Mouse (Mus musculus): ENCODE data around the gene Faah. TPM values are rescaled to one million over a fixed set of nuclear protein-coding genes. Genes with fewer than 3 reads are reported as not detected.
A peak's percentile ranks its signal among the peaks of the same experiment; 100 is the strongest.

The Faah gene
- polyA plus RNA-seq, 1 experiment = not detected

DNA sequence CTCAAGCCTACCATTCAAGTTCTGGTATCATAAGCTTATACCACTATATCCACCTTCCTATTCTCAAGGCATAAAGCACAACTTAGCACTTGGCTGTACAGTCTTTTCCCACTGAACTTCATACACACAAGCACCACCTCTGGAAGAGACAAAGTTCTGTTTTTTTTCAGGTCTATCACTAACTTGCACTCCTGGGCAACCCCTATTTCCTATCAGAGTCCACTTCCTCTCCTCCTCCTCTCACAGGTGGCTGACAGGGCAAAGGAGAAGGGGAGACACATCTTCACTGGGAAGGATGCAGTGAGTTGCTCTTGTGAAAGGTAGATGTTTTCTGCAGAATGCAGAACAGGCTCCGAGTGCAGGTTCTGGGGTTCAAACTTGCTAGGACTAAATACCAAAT, 30.0 kb upstream of the Faah start:
- H3K4me3 ChIP-seq (ENCODE audit: insufficient read depth, low read length) = no peak overlapping the region
- H3K4me1 ChIP-seq (ENCODE audit: control insufficient read depth, insufficient read depth, low read length) = no peaks in the 10 kb centered on the region; the same call in 1 of the 2 replicates
- no peak overlapping the region for H3K27ac ChIP-seq (ENCODE audit: insufficient read depth, low read length)
- no peak for TF ChIP-seq CTCF (IDR thresholded peaks at IDR 0.05; ENCODE audit: borderline replicate concordance, insufficient read depth, low read length)
- no peak for TF ChIP-seq POLR2A (IDR thresholded peaks at IDR 0.05; ENCODE audit: low read depth, low read length)

DNA sequence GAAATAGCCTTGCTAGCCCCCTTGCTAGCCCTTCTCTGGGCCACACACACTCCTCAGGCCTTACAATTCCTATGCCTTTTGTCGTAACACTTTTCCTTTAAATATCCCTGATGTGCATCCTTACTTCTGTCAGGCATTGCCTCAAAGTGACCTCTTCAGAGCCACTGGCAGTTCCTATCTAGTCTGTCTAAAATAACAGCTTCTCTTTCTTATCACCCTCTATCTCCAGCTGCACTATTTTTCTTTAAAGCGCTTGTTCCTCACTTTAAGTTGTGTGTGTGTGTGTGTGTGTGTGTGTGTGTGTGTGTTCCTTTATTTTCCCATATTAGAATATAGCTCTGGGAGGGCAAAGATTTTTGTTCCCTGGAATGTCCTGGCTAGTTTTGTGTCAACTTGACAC, 28.9 kb upstream of the Faah start:
- H3K27ac ChIP-seq (ENCODE audit: insufficient read depth, low read length) = no peak overlapping the region
- TF ChIP-seq POLR2A (IDR thresholded peaks at IDR 0.05; ENCODE audit: low read depth, low read length) (no peak), CTCF (IDR thresholded peaks at IDR 0.05; ENCODE audit: borderline replicate concordance, insufficient read depth, low read length) (no peak)
- H3K4me1 ChIP-seq (ENCODE audit: control insufficient read depth, insufficient read depth, low read length) = no peaks in the 10 kb centered on the region
- H3K4me3 ChIP-seq (ENCODE audit: insufficient read depth, low read length) = no peak overlapping the region

DNA sequence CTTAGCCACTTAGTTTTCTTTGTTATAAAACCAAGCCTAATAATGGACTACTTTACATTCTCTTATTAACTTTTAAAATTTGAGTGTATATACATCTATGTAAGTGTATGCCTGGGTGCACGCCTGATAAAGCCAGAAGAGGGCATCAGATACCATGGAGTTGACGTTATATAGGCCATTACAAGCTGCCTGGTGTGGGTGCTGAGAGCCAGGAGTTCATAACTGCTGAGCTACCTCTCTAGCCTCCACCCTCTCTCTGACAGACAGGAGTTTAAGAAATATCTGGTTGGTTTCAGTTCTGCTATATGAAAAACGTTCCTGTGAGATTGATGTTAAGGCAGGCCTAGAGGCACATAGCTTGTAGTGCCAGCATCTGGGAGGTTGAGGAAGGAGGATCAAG, 24.5 kb upstream of the Faah start:
- Histone ChIP-seq H3K4me3 (ENCODE audit: insufficient read depth, low read length) (no peak overlapping the region), H3K27ac (ENCODE audit: insufficient read depth, low read length) (no peak overlapping the region), H3K4me1 (ENCODE audit: control insufficient read depth, insufficient read depth, low read length) (no peaks in the 10 kb centered on the region)
- TF ChIP-seq POLR2A (IDR thresholded peaks at IDR 0.05; ENCODE audit: low read depth, low read length) (no peak), CTCF (IDR thresholded peaks at IDR 0.05; ENCODE audit: borderline replicate concordance, insufficient read depth, low read length) (no peak)

DNA sequence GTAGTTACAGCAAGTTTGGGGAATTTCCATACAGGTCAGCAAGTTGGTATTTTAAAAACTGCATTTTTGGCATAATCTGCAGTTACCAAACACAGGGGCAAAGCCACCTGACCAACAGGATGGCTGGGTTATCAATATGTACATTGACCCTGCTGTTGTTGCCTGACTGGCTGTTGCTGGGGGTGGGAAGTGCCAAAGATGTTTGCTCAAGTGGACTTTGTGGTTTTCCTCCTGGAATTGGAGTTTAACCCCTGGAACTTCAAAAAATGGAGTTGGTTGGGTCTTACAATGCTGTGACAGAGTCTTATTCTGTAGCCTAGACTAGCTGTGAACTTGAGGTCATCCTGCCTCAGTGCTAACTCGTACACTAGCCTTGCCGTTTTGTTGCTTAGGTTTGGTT, 22.7 kb upstream of the Faah start:
- TF ChIP-seq CTCF (IDR thresholded peaks at IDR 0.05; ENCODE audit: borderline replicate concordance, insufficient read depth, low read length) (no peak), POLR2A (IDR thresholded peaks at IDR 0.05; ENCODE audit: low read depth, low read length) (no peak)
- H3K27ac ChIP-seq (ENCODE audit: insufficient read depth, low read length) = no peak overlapping the region
- H3K4me1 ChIP-seq (ENCODE audit: control insufficient read depth, insufficient read depth, low read length) = no peaks in the 10 kb centered on the region
- no peak overlapping the region for H3K4me3 ChIP-seq (ENCODE audit: insufficient read depth, low read length)

DNA sequence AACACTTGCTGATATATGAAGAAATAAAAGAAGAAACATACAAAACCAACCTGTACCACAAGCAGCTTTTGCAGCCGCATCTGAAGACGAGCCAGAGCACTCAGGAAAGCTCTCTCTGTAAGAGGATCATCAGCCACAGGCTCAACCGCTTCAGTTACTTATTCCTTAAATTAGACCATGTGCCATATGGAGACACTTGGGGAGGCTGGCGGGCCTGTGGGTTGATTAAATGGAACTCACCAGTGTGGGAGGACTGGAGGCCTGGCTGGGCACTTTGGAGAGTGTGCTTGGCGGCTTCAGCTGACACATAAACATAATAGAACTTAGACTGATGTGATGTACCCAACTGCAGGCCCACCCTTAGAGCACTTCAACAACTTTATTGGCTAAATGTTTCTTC, 15.6 kb upstream of the Faah start:
- no peak overlapping the region for H3K27ac ChIP-seq (ENCODE audit: insufficient read depth, low read length)
- H3K4me1 ChIP-seq (ENCODE audit: control insufficient read depth, insufficient read depth, low read length) = no peaks in the 10 kb centered on the region
- no peak overlapping the region for H3K4me3 ChIP-seq (ENCODE audit: insufficient read depth, low read length)
- TF ChIP-seq CTCF (IDR thresholded peaks at IDR 0.05; ENCODE audit: borderline replicate concordance, insufficient read depth, low read length) = no peak
- no peak for TF ChIP-seq POLR2A (IDR thresholded peaks at IDR 0.05; ENCODE audit: low read depth, low read length)

DNA sequence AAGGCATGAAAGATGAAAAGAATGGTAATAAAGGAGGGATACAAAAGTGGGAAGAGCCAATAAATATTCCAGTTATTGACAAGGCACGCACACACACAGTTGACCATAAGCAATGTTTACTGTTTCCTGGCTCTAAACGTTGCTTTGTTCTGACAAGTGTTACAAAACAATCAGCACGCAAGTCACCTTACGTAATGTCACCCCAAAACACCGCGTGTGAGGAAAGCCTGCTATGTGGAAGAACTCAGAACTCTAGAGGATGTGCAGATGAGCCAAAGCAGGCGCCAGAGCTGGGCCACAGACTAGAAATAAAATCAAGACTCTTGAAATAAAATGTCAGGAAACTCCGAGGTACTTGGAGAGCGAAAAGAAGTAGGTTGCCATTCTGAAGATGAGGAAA, 15.2 kb upstream of the Faah start:
- Histone ChIP-seq H3K27ac (ENCODE audit: insufficient read depth, low read length) (no peak overlapping the region), H3K4me3 (ENCODE audit: insufficient read depth, low read length) (no peak overlapping the region), H3K4me1 (ENCODE audit: control insufficient read depth, insufficient read depth, low read length) (no peaks in the 10 kb centered on the region)
- TF ChIP-seq CTCF (IDR thresholded peaks at IDR 0.05; ENCODE audit: borderline replicate concordance, insufficient read depth, low read length) (no peak), POLR2A (IDR thresholded peaks at IDR 0.05; ENCODE audit: low read depth, low read length) (no peak)

DNA sequence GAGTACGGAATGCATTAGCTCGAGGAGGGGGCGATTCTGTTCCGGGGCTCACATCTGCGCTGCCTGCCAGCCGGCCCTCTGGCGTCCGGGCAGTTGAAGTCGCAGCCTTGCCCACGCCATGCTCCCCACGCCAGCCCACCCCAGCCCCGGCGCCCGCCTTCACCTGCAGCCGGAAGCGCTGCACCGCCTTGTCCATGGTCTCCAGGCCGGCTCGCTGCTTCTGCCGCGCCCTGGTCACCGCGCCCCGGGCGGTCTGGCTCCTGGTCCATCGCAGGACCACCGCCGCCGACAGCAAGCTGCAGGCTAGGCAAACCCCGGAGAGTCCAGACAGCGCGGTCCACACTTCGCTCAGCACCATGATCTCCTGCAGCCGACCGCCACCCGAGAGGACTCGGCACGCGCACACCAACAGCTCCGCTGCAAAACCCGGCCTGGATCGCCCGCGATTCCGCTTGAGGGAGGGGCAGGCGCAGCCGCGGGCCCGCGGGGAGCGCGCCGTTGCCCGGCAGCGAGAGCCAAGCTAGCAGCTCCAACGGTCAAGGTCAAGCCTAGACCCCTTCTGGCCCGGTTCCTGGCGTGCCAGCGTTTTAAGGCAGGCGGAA, 325 bp downstream of the Faah start:
- TF ChIP-seq CTCF (IDR thresholded peaks at IDR 0.05; ENCODE audit: borderline replicate concordance, insufficient read depth, low read length) = no peak
- no peak for TF ChIP-seq POLR2A (IDR thresholded peaks at IDR 0.05; ENCODE audit: low read depth, low read length)
- H3K4me3 ChIP-seq (ENCODE audit: insufficient read depth, low read length) = peak overlapping the region; percentile 44
- no peak overlapping the region for H3K27ac ChIP-seq (ENCODE audit: insufficient read depth, low read length)
- no peaks in the 10 kb centered on the region for H3K4me1 ChIP-seq (ENCODE audit: control insufficient read depth, insufficient read depth, low read length)

DNA sequence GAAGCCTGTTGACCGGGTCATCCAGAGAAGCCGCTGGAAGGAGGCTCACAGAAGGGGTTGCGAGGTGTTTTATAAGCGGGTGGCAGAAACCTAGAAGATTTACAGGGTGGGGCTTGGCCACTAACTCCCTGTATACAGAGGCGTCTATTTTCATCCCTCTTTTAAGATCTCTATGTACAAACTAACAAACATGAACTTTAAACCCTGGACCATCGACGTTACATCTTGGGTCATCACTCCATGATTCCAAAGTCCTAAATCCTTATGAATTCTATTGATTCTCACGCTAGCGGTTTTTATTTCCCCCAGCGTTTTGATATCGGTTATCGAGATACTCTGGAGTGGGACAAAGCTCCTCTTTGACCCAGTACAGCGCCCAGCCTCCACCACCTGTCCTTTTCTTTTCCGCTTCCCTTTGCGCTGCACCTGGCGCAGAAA, 845 bp downstream of the Faah start:
- Histone ChIP-seq H3K4me1 (ENCODE audit: control insufficient read depth, insufficient read depth, low read length) (no peaks in the 10 kb centered on the region), H3K27ac (ENCODE audit: insufficient read depth, low read length) (no peak overlapping the region), H3K4me3 (ENCODE audit: insufficient read depth, low read length) (peak overlapping the region; percentile 44; the same call in 1 of the 2 replicates)
- no peak for TF ChIP-seq POLR2A (IDR thresholded peaks at IDR 0.05; ENCODE audit: low read depth, low read length)
- TF ChIP-seq CTCF (IDR thresholded peaks at IDR 0.05; ENCODE audit: borderline replicate concordance, insufficient read depth, low read length) = no peak

DNA sequence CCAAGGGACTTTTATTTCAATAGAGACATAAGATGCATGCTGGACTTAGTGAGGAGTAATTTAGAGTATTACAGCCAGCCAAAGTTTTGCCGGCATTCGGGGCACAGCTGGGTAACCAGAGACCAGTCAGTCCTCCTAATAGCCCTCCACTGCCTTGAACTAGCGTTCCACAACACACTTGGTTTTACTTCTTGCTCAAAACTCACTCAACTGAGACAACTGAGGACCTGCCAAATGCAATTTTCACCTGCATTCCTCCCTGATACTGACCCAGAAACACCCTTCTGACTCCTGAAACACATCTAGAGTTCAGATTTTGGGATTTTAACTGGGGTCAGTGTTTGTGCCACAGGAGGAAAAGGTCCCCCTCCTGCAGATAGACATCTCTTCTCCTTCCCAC, 1.3 kb downstream of the Faah start:
- no peaks in the 10 kb centered on the region for H3K4me1 ChIP-seq (ENCODE audit: control insufficient read depth, insufficient read depth, low read length)
- no peak for TF ChIP-seq CTCF (IDR thresholded peaks at IDR 0.05; ENCODE audit: borderline replicate concordance, insufficient read depth, low read length)
- TF ChIP-seq POLR2A (IDR thresholded peaks at IDR 0.05; ENCODE audit: low read depth, low read length) = no peak
- no peak overlapping the region for H3K4me3 ChIP-seq (ENCODE audit: insufficient read depth, low read length)

DNA sequence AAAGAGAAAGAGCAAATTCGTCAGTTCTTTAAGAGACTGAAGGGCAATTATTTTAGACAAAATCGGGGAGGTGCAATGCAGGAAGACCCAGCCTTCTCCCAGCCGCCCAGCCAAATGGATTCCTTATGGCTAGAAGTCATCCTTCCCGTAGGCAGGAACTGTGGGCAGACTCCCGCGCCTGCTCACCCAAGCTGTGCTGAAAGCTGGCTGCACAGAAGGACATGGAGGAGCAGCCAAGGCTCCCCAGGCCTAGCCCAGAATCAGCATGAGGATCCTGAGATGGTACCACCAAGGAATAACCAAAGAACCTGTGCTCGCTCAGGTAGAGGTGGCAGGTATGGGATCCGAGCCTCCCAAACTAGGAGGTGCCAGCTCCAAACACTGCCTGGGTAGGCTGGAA, 1.7 kb downstream of the Faah start:
- no peak for TF ChIP-seq POLR2A (IDR thresholded peaks at IDR 0.05; ENCODE audit: low read depth, low read length)
- TF ChIP-seq CTCF (IDR thresholded peaks at IDR 0.05; ENCODE audit: borderline replicate concordance, insufficient read depth, low read length) = no peak
- no peak overlapping the region for H3K27ac ChIP-seq (ENCODE audit: insufficient read depth, low read length)
- H3K4me1 ChIP-seq (ENCODE audit: control insufficient read depth, insufficient read depth, low read length) = no peaks in the 10 kb centered on the region
- no peak overlapping the region for H3K4me3 ChIP-seq (ENCODE audit: insufficient read depth, low read length)

More for the DNA sequence above, 1.3 kb downstream of the Faah start:
- no peak overlapping the region for H3K27ac ChIP-seq (ENCODE audit: insufficient read depth, low read length)

All from embryonic fibroblast, embryonic 13.5 days (primary cell).